Mouse (Mus musculus): ENCODE results near the gene Mrpl4. TPM values are rescaled to one million over a fixed set of nuclear protein-coding genes. Genes with fewer than 3 reads are reported as not detected.
"Not testable (repeated sequence)": the region's sequence is repeated elsewhere in the genome, so short reads cannot be mapped to it uniquely, and the experiment has no call there.

Mrpl4 gene
- total RNA-seq, 2 experiments from 2014 or later: 44.5 to 63.6 TPM

- ATAC-seq (ENCODE audit: poor library complexity, severe bottlenecking): no peak
Observed at GRCm38 (mm10) chr9:21036161-21036560, 33.6 kb downstream of the Mrpl4 start.

- ATAC-seq (ENCODE audit: poor library complexity, severe bottlenecking): no peak
Observed at GRCm38 (mm10) chr9:21036666-21037065, 34.1 kb downstream of the Mrpl4 start.

- ATAC-seq (ENCODE audit: poor library complexity, severe bottlenecking): no peak
Observed at GRCm38 (mm10) chr9:21037481-21037891, 34.9 kb downstream of the Mrpl4 start.

- no peak for ATAC-seq (ENCODE audit: poor library complexity, severe bottlenecking)
Observed at GRCm38 (mm10) chr9:21039779-21040178, 37.2 kb downstream of the Mrpl4 start.

- no peak for ATAC-seq (ENCODE audit: poor library complexity, severe bottlenecking)
Observed at GRCm38 (mm10) chr9:21041308-21041707, 38.8 kb downstream of the Mrpl4 start.

- ATAC-seq (ENCODE audit: poor library complexity, severe bottlenecking): no peak
Observed at GRCm38 (mm10) chr9:21043563-21043962, 41.0 kb downstream of the Mrpl4 start.

- ATAC-seq (ENCODE audit: poor library complexity, severe bottlenecking): not testable (repeated sequence)
Observed at GRCm38 (mm10) chr9:21044785-21045184, 42.2 kb downstream of the Mrpl4 start.

GRCm38 (mm10) chr9:21045235-21045634 is 42.7 kb downstream of the Mrpl4 start:
- no peak for ATAC-seq (ENCODE audit: poor library complexity, severe bottlenecking)

- ATAC-seq (ENCODE audit: poor library complexity, severe bottlenecking): no peak
Observed at GRCm38 (mm10) chr9:21051578-21051977, 49.0 kb downstream of the Mrpl4 start.

Other genes starting within 250 kb of the Mrpl4 start
- gene Col5a3, start 187.7 kb upstream of the Mrpl4 start, total RNA-seq (2015): 0.04 TPM in 1 of 2 replicates, not detected in the other
- gene Col5a3, start 187.7 kb upstream of the Mrpl4 start, total RNA-seq (2017): 0.11 TPM in 1 of 2 replicates, not detected in the other
- gene Rdh8, start 184.2 kb upstream of the Mrpl4 start, total RNA-seq (2015): not detected in 2 replicates
- not detected in 2 replicates for gene Rdh8, start 184.2 kb upstream of the Mrpl4 start, total RNA-seq (2017)
- 1.5 and 2.3 TPM in 2 replicates for gene A230050P20Rik, start 134.1 kb upstream of the Mrpl4 start, total RNA-seq (2015)
- gene A230050P20Rik, start 134.1 kb upstream of the Mrpl4 start, total RNA-seq (2017): 1.4 and 2.6 TPM in 2 replicates
- 0.62 and 1.3 TPM in 2 replicates for gene Angptl6, start 123.0 kb upstream of the Mrpl4 start, total RNA-seq (2015)
- 0.11 and 0.57 TPM in 2 replicates for gene Angptl6, start 123.0 kb upstream of the Mrpl4 start, total RNA-seq (2017)
- 5.7 and 7.8 TPM in 2 replicates for gene Ppan, start 114.6 kb upstream of the Mrpl4 start, total RNA-seq (2015)
- gene Ppan, start 114.6 kb upstream of the Mrpl4 start, total RNA-seq (2017): 27.5 and 32.2 TPM in 2 replicates
- 88.4 and 102 TPM in 2 replicates for gene Eif3g, start 104.1 kb upstream of the Mrpl4 start, total RNA-seq (2015)
- gene Eif3g, start 104.1 kb upstream of the Mrpl4 start, total RNA-seq (2017): 79.0 and 80.6 TPM in 2 replicates
- 85.4 and 89.6 TPM in 2 replicates for gene Dnmt1, start 42.9 kb upstream of the Mrpl4 start, total RNA-seq (2015)
- 165 and 171 TPM in 2 replicates for gene Dnmt1, start 42.9 kb upstream of the Mrpl4 start, total RNA-seq (2017)
- gene S1pr2, start 26.0 kb upstream of the Mrpl4 start, total RNA-seq (2015): 7.5 and 8.9 TPM in 2 replicates
- gene S1pr2, start 26.0 kb upstream of the Mrpl4 start, total RNA-seq (2017): 2.8 and 3.0 TPM in 2 replicates
- 9.6 and 15.3 TPM in 2 replicates for gene Icam1, start 13.2 kb downstream of the Mrpl4 start, total RNA-seq (2015)
- gene Icam1, start 13.2 kb downstream of the Mrpl4 start, total RNA-seq (2017): 19.5 and 20.5 TPM in 2 replicates
- 0.91 and 1.1 TPM in 2 replicates for gene Icam4, start 26.6 kb downstream of the Mrpl4 start, total RNA-seq (2015)
- 0.44 and 2.4 TPM in 2 replicates for gene Icam4, start 26.6 kb downstream of the Mrpl4 start, total RNA-seq (2017)
- gene Icam5, start 29.3 kb downstream of the Mrpl4 start, total RNA-seq (2015): not detected in 2 replicates
- not detected in 2 replicates for gene Icam5, start 29.3 kb downstream of the Mrpl4 start, total RNA-seq (2017)
- 1.2 TPM in 1 of 2 replicates, not detected in the other for gene Zglp1, start 64.4 kb downstream of the Mrpl4 start, total RNA-seq (2015)
- not detected in 2 replicates for gene Zglp1, start 64.4 kb downstream of the Mrpl4 start, total RNA-seq (2017)
- 0.16 and 0.22 TPM in 2 replicates for gene Gm49373, start 70.4 kb downstream of the Mrpl4 start, total RNA-seq (2015)
- gene Gm49373, start 70.4 kb downstream of the Mrpl4 start, total RNA-seq (2017): 0.59 TPM in 1 of 2 replicates, not detected in the other
- gene Fdx1l, start 70.9 kb downstream of the Mrpl4 start, total RNA-seq (2015): 0.73 and 2.1 TPM in 2 replicates
- gene Fdx1l, start 70.9 kb downstream of the Mrpl4 start, total RNA-seq (2017): 15.3 and 17.5 TPM in 2 replicates
- 43.4 and 44.9 TPM in 2 replicates for gene Gm38431, start 89.3 kb downstream of the Mrpl4 start, total RNA-seq (2015)
- 3.8 and 5.1 TPM in 2 replicates for gene Gm38431, start 89.3 kb downstream of the Mrpl4 start, total RNA-seq (2017)
- 36.0 and 43.0 TPM in 2 replicates for gene Raver1, start 89.3 kb downstream of the Mrpl4 start, total RNA-seq (2015)
- gene Raver1, start 89.3 kb downstream of the Mrpl4 start, total RNA-seq (2017): 17.1 and 22.0 TPM in 2 replicates
- 24.9 and 30.9 TPM in 2 replicates for gene Tyk2, start 128.5 kb downstream of the Mrpl4 start, total RNA-seq (2015)
- 33.5 and 37.0 TPM in 2 replicates for gene Tyk2, start 128.5 kb downstream of the Mrpl4 start, total RNA-seq (2017)
- 39.6 and 49.0 TPM in 2 replicates for gene Cdc37, start 147.2 kb downstream of the Mrpl4 start, total RNA-seq (2015)
- gene Cdc37, start 147.2 kb downstream of the Mrpl4 start, total RNA-seq (2017): 149 and 165 TPM in 2 replicates
- gene Pde4a, start 163.0 kb downstream of the Mrpl4 start, total RNA-seq (2015): 6.8 and 7.3 TPM in 2 replicates
- gene Pde4a, start 163.0 kb downstream of the Mrpl4 start, total RNA-seq (2017): 3.0 and 3.9 TPM in 2 replicates
- 17.7 and 18.8 TPM in 2 replicates for gene Keap1, start 236.6 kb downstream of the Mrpl4 start, total RNA-seq (2015)
- gene Keap1, start 236.6 kb downstream of the Mrpl4 start, total RNA-seq (2017): 34.0 and 36.9 TPM in 2 replicates
- 3.6 and 4.0 TPM in 2 replicates for gene S1pr5, start 245.7 kb downstream of the Mrpl4 start, total RNA-seq (2015)
- 7.9 and 9.0 TPM in 2 replicates for gene S1pr5, start 245.7 kb downstream of the Mrpl4 start, total RNA-seq (2017)

Data from megakaryocyte, adult 5-6 weeks (primary cell).